Mouse (Mus musculus): ENCODE results near the gene Clic1.

GRCm38 (mm10) chr17:35055691-35056495 is 6.1 kb downstream of the Clic1 start:
- TF ChIP-seq CTCF (IDR thresholded peaks at IDR 0.05; ENCODE audit: control insufficient read depth, insufficient read depth, low read length) (no peak), POLR2A (IDR thresholded peaks at IDR 0.05; ENCODE audit: borderline replicate concordance, control insufficient read depth, low read depth, low read length) (no peak)

All from bone marrow, adult 2 months (tissue).